Mouse (Mus musculus) midbrain, embryonic 15.5 days (tissue): ENCODE data around the gene Tmem212. TPM values are rescaled to one million over a fixed set of nuclear protein-coding genes. Genes with fewer than 3 reads are reported as not detected.

ENCODE experiments used
- ATAC-seq: fragments of 200-750 bp; cut with Nextera tagmentation; replicated peaks from 2 replicates; pipeline ENCODE4 v1.8.0; 2017; ENCODE audit warnings: moderate TSS enrichment
- H3K27ac ChIP-seq: fragments of 300-500 bp; sonication (generic); 2 replicates; pipeline ENCODE4 v1.5.1; 2015; ENCODE audit warnings: mild to moderate bottlenecking, inconsistent platforms
- H3K27me3 ChIP-seq: fragments of 300-500 bp; sonication (generic); replicated peaks from 2 replicates; pipeline ENCODE4 v1.6.1; 2015; ENCODE audit warnings: inconsistent platforms
- H3K36me3 ChIP-seq: fragments of 300-500 bp; sonication (generic); replicated peaks from 2 replicates; pipeline ENCODE4 v1.6.1; 2015; ENCODE audit warnings: inconsistent platforms
- H3K4me1 ChIP-seq: fragments of 300-500 bp; sonication (generic); 2 replicates; pipeline ENCODE4 v1.6.1; 2015; ENCODE audit warnings: inconsistent platforms
- H3K4me2 ChIP-seq: fragments of 300-500 bp; sonication (generic); 2 replicates; pipeline ENCODE4 v1.6.1; 2015; ENCODE audit warnings: inconsistent platforms, mild to moderate bottlenecking, moderate library complexity
- H3K4me3 ChIP-seq: fragments of 300-500 bp; sonication (generic); 2 replicates; pipeline ENCODE4 v1.5.1; 2015; ENCODE audit warnings: mild to moderate bottlenecking, inconsistent platforms
- H3K9ac ChIP-seq: fragments of 300-500 bp; sonication (generic); 2 replicates; pipeline ENCODE4 v1.6.1; 2015; ENCODE audit warnings: mild to moderate bottlenecking, inconsistent platforms
- H3K9me3 ChIP-seq: fragments of 300-500 bp; sonication (generic); 2 replicates; pipeline ENCODE4 v1.6.1; 2016; ENCODE audit warnings: inconsistent platforms
- WGBS: fragments of 180-500 bp; shearing (Covaris S2); methylation state at CpG from one replicate; pipeline ENCODE4 v1.1.7; 2015; ENCODE audit warnings: mixed read lengths; 5-methylcytosine and 5-hydroxymethylcytosine counted together
- polyA plus RNA-seq: library from polyadenylated mRNA; unstranded; fragments of >200 nt; fragmentation: Nextera tagmentation; extraction: Ambion mirVana; gene quantifications from 2 replicates; pipeline ENCODE4 v1.2.1, GENCODE M21; 2015

The Tmem212 gene
- polyA plus RNA-seq, 1 experiment from 2014 or later = 0.25 TPM

DNA sequence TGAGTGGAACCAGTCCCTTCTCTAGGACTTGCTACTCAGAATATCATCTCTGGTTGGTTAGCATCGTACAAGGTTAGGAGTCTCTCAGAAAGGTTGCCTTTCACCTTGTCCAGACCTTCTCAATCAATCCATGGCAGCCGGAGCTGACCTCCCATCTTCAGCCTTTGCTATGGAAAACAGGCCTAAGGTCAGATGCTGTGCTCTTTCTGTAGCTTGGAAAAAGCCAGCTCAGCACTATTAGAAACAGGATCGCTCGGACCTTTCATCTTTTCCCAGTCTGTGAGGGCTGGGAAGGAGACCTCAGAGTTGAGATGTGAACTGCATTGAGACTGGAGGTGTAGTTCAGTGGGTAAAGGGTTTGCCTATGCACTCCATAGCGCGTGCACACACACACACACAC, 10.6 kb downstream of the Tmem212 start:
- ATAC-seq = no peak
- Histone ChIP-seq H3K4me3 (no peak overlapping the region), H3K27me3 (no peaks in the 10 kb centered on the region), H3K36me3 (no peaks in the 10 kb centered on the region), H3K9ac (no peak overlapping the region), H3K4me2 (no peak overlapping the region), H3K27ac (no peak overlapping the region), H3K9me3 (no peaks in the 10 kb centered on the region), H3K4me1 (no peaks in the 10 kb centered on the region)
- 90% methylated on average over 6 of the region's 6 CpGs for WGBS

DNA sequence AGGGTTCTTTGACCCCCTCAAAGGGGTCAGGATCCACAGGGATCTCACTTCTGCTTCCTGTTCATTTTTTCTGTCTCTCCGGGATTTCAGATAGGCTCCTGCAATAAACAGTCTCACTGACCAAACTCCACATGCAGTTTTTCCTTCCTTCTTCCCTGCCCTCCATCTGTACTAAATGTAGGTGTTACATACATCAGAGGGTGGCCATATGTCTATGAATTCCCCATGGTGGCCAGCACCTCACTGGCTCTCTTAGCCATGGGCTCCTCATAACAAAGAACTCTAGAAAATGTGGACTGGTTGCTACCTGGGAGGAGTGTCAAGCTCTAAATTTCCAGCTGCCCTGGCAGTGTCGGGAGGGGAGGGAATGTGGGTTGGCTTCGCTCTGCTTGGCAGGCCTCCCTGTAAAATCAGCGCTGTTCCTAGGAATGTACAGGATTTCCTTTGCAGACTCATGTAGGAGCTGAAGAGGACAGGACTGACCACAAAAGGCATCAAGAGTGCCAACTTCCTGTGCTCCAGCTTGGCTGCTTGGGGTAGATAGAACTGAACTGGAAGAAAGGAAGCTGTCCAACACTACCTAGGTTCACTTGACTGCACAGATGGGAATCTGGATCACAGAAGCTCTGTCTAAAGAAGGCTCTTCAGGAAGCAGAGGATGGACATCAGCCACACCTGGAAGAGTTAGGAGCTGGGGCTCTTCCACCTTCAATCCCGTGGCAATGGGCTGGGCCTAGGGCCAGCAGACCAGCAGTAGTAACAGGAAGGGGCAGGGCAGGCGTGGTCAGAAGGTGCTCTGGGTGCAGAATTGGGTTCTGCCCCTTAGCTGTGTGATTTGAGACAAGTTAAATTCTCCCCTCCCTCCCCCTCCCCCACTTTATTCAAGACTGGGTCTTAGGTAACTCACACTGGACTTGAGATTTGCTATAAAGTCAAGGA, 14.0 kb downstream of the Tmem212 start:
- no peak overlapping the region for H3K9ac ChIP-seq
- H3K27me3 ChIP-seq = no peaks in the 10 kb centered on the region
- H3K9me3 ChIP-seq = no peaks in the 10 kb centered on the region
- ATAC-seq = no peak
- H3K4me3 ChIP-seq = no peak overlapping the region
- WGBS = 87% methylated on average over 6 of the region's 6 CpGs
- H3K4me1 ChIP-seq = no peaks in the 10 kb centered on the region
- H3K36me3 ChIP-seq = no peaks in the 10 kb centered on the region
- H3K27ac ChIP-seq = no peak overlapping the region
- H3K4me2 ChIP-seq = no peak overlapping the region

DNA sequence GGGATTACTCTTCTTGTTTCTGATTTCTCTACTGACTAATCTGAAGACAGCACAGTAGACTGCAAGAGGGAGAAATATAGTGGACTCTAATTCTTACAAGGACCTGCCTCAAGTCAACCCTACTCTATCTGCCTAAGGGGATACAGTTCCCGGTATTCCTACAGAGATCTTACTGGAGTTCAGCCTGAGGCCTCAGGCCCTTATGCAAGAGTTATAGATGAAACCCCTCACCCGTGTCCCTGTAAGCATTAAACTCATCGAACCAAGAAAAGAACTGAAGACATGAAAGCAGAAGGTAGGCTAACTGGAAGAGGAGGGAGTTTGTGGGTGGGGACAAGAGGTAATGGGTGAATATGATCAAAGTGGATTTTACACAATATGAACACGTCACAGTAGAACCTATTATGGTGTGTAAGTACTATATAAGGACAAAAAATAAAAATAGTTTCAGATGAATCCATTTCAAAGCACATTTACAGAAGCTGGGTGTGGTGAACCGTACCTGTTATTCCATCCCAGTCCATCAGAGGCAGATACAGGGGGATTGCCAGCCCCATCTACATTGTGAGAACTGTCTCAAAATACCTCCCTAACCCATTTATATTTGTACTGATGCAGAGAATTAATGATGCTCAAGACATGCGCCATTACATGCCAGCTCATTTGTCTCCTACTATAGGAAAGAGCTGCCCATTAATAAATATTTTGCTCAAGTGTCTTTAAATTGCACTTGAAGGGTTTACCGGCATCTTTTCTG, 17.1 kb downstream of the Tmem212 start:
- Histone ChIP-seq H3K4me2 (no peak overlapping the region), H3K27ac (no peak overlapping the region), H3K4me3 (no peak overlapping the region), H3K27me3 (no peaks in the 10 kb centered on the region), H3K9me3 (no peaks in the 10 kb centered on the region), H3K9ac (no peak overlapping the region), H3K36me3 (no peaks in the 10 kb centered on the region), H3K4me1 (no peaks in the 10 kb centered on the region)
- WGBS = 79% methylated on average over 7 of the region's 7 CpGs
- ATAC-seq = no peak

DNA sequence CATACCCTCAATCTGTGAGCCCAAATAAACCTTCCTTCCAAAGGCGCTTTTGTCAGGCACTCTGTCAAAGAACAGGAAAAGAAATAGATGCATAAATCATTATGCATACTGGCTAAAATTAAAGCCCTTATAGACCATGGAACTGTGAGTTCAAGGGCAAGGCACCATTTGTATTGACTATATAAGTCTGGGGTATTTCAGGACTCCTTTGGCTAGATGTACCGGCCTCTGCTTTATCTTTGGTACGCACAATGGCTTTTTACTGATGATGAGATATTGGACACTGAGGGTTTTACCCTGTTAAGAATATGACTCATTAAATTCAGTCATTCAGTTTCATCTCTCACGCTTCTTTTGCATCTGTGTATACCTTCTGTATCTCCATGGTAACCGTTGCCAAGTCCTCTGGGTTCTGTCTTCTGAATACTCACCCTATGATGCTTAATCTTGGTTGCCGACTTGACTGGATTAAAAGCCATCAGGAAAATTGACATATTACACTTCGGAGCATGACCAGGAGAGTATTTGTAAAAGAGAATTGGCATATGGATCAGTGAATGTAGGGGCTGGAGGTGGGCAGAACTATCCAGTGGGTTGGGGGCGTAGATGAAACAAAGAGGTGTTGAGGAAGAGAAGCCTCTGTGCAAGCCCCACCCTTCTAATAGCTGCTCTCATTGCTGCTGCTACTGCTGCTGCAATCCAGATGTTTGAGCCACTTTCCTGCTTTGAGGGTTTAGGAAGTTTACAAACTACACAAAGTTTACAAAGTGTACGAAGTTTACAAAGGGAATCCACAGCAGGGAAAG, 22.7 kb downstream of the Tmem212 start:
- H3K4me3 ChIP-seq = no peak overlapping the region
- H3K9me3 ChIP-seq = no peaks in the 10 kb centered on the region
- no peaks in the 10 kb centered on the region for H3K36me3 ChIP-seq
- H3K27me3 ChIP-seq = no peaks in the 10 kb centered on the region
- no peak overlapping the region for H3K4me2 ChIP-seq
- H3K27ac ChIP-seq = 0 out of 2 replicates have a peak overlapping the region, but pooled peaks have one; percentile 5
- peak; percentile 88 for ATAC-seq
- peaks cover 7% of the 10 kb centered on the region; the same call in 1 of the 2 replicates for H3K4me1 ChIP-seq
- H3K9ac ChIP-seq = no peak overlapping the region
- 47% methylated on average over 9 of the region's 9 CpGs for WGBS

DNA sequence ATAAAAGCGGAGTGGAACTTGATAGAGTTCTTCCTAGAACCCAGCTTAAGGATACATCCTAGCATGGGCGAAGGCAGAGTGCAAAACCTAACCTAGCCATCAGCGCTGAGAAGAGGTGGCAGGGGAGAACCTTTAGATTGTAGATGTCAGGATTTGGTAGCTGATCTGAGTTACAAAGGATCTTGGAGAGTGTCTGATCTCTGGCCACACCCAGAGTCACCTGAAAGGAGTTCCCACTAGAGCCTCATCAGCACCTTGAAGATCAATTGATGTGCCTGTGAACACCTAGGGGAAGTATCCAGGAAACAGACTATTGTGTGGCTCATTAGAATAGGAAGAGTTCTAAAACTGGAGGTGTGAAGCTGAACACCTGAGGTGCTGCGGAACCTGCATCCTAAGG, 23.7 kb downstream of the Tmem212 start:
- Histone ChIP-seq H3K27ac (no peak overlapping the region), H3K4me1 (peaks cover 7% of the 10 kb centered on the region; the same call in 1 of the 2 replicates), H3K9me3 (no peaks in the 10 kb centered on the region), H3K36me3 (no peaks in the 10 kb centered on the region), H3K4me3 (no peak overlapping the region), H3K27me3 (no peaks in the 10 kb centered on the region), H3K9ac (no peak overlapping the region), H3K4me2 (no peak overlapping the region)
- WGBS = 88% methylated on average over 4 of the region's 4 CpGs
- ATAC-seq = no peak

DNA sequence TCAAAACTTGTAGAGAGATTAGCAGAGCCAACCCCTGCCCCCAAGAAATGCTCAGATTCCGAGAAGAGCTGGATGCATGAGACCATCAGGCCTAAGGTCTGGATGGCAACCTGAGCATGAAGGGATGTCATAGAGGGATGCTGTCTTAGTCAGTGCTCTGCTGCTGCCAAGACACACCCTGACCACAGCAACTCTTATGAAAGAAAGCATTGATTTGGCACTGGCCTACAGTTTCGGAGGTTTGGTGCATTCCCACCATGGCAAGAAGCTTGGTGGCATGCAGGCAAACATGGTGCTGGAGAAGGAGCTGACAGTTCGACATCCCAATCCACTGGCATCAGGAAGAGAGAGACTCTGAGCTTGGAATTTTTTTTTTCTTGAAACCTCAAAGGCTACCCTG, 24.3 kb downstream of the Tmem212 start:
- Histone ChIP-seq H3K4me2 (no peak overlapping the region), H3K27ac (no peak overlapping the region), H3K9ac (no peak overlapping the region), H3K4me1 (peaks cover 7% of the 10 kb centered on the region; the same call in 1 of the 2 replicates), H3K27me3 (no peaks in the 10 kb centered on the region), H3K9me3 (no peaks in the 10 kb centered on the region), H3K36me3 (no peaks in the 10 kb centered on the region), H3K4me3 (no peak overlapping the region)
- WGBS = 92% methylated on average over 3 of the region's 3 CpGs
- ATAC-seq = no peak

DNA sequence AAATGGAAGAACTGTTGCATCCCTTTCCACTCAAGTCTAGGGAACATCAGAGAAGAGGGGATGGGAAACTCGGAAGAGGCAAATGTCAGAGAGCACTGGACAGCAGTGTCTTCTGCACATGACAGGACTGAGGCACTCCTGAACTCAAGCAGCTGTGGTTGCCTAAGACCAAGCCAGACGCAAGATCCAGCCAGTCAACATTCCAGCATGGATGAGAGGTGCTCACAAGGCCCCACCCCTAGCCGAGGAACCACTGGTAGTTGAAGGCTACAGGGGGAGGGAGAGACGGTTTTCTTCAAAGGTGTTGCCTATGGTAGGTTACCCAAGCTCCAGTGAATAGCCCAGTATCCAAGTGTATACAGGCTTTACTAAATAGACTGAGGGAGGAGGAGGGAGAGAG, 24.8 kb downstream of the Tmem212 start:
- WGBS = 89% methylated on average over 4 of the region's 4 CpGs
- Histone ChIP-seq H3K4me3 (no peak overlapping the region), H3K9ac (no peak overlapping the region), H3K36me3 (no peaks in the 10 kb centered on the region), H3K4me2 (no peak overlapping the region), H3K27ac (no peak overlapping the region), H3K4me1 (peaks cover 7% of the 10 kb centered on the region; the same call in 1 of the 2 replicates), H3K9me3 (no peaks in the 10 kb centered on the region), H3K27me3 (no peaks in the 10 kb centered on the region)
- no peak for ATAC-seq

DNA sequence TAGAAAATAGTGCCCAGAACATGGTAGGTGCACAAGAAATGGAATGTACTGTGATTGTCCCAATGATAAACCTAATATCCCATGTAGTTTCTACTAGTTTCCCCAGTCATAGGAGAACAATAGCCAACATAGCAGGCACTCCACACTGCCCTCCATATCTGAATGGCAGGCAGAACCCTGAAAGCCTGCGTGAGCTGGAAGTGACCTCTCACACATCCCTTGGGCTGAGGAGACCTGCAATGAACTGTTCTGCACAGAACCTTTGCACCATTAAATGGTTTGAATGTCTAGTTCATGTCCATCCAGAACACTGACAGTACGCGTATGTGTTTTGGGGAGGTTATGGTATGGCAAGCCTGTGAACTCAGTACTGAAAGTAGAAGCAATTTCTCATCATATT, 27.5 kb downstream of the Tmem212 start:
- ATAC-seq = no peak
- 97% methylated on average over 3 of the region's 3 CpGs for WGBS
- H3K9me3 ChIP-seq = no peaks in the 10 kb centered on the region
- H3K4me3 ChIP-seq = no peak overlapping the region
- H3K27me3 ChIP-seq = no peaks in the 10 kb centered on the region
- peaks cover 5% of the 10 kb centered on the region; the same call in 1 of the 2 replicates for H3K4me1 ChIP-seq
- no peaks in the 10 kb centered on the region for H3K36me3 ChIP-seq
- H3K4me2 ChIP-seq = no peak overlapping the region
- no peak overlapping the region for H3K9ac ChIP-seq
- no peak overlapping the region for H3K27ac ChIP-seq

DNA sequence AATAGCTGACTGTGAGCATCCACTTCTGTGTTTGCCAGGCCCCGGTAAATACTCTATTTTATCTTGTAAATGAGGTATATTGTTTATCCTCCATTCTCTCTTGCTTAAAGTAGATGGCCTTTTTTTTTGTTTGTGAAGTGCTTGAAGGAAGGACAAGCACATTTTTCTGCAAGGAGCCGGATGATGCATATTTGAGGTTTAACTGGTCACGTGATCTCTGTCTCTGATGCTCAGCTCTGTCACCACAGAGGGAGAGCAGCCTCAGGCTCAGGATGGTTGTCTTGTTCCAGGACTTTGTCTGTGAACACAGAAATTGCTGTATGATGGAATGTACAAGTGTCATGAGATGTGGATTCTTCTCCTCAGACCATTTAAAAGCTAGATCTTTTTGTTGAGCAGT, 28.4 kb downstream of the Tmem212 start:
- Histone ChIP-seq H3K9ac (no peak overlapping the region), H3K9me3 (no peaks in the 10 kb centered on the region), H3K27me3 (no peaks in the 10 kb centered on the region), H3K4me1 (peaks cover 8% of the 10 kb centered on the region), H3K27ac (no peak overlapping the region), H3K36me3 (no peaks in the 10 kb centered on the region), H3K4me3 (no peak overlapping the region), H3K4me2 (no peak overlapping the region)
- 56% methylated on average over 3 of the region's 3 CpGs for WGBS
- ATAC-seq = no peak

DNA sequence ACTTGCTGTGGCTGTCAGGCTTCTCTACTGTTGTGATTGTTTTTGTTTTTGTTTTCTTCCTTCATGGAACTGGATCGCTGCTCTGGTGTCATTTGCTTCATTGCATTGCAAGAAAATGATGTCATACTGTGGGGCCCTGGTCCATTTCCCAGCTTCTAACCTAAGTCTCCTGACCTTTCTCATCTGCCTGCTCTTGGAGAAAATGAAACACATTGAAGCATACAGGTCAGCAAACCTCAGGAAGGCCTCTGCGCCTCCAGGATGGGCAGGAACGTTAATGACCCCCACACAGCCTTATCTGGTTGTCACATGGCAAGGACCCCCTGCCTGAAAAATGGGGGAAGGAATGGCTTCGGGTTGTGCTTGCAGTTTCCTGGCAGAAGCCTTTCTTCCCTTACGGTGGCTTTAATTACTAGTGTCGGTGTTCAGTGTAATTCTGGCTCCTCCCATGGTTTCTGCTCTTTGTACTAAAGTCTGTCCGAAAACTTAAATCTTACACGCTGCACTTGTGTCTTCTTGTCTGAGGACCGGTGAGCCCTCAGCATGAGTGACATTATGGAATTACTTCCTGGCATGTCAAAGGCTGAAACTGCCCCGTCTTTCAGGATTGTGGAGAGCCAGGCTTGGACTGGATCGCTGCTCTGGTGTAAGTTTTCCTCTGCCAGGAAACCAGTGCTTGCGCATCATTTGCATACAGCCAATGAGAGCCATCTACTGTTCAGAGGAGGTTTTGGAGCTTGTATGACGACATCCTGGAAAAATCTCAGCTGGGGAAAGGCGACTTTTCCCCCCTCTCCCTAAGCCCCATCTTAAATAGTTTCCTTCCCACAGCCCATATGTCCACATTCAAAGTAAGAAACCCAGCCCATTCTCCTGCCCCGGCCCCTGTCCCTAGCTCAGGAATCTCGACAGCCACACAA, 33.1 kb downstream of the Tmem212 start:
- Histone ChIP-seq H3K4me3 (peak overlapping the region; percentile 31), H3K4me1 (peaks cover 23% of the 10 kb centered on the region), H3K27ac (peak overlapping the region; percentile 46), H3K27me3 (no peaks in the 10 kb centered on the region), H3K4me2 (peak overlapping the region; percentile 48), H3K9me3 (no peaks in the 10 kb centered on the region), H3K36me3 (no peaks in the 10 kb centered on the region), H3K9ac (peak overlapping the region; percentile 13; the same call in 1 of the 2 replicates)
- ATAC-seq = peak; percentile 91
- WGBS = 7% methylated on average over 16 of the region's 16 CpGs

DNA sequence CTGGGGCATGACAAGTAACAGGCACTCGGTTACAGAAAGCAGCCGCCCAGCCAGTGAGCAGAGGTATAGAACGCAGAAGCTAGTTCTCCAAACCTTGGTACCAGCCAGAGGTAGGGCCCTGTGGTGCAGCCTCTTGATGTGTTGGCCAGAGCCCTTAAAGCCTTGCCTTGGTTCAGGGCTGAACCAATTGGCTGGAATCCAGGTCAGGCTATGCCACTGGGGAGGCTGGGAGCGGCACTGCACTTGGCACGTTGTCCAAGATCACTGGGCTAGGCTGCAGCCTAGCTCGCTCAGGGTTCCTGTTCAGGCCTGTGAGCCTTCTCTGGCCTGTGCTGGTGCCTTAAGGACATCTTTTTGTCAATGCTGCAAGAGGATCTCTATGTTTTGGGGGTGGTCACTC, 34.6 kb downstream of the Tmem212 start:
- H3K9me3 ChIP-seq = no peaks in the 10 kb centered on the region
- H3K27ac ChIP-seq = no peak overlapping the region
- H3K9ac ChIP-seq = no peak overlapping the region
- H3K36me3 ChIP-seq = no peaks in the 10 kb centered on the region
- no peaks in the 10 kb centered on the region for H3K27me3 ChIP-seq
- H3K4me3 ChIP-seq = no peak overlapping the region
- no peak; the same call in 1 of the 2 replicates for ATAC-seq
- H3K4me2 ChIP-seq = no peak overlapping the region
- H3K4me1 ChIP-seq = peaks cover 23% of the 10 kb centered on the region
- 70% methylated on average over 6 of the region's 6 CpGs for WGBS
